Mouse (Mus musculus) heart, postnatal 0 days (tissue): ENCODE data around the gene Rbm5. TPM values are rescaled to one million over a fixed set of nuclear protein-coding genes. Genes with fewer than 3 reads are reported as not detected.

Experiments
- ATAC-seq: fragments of 200-750 bp; cut with Nextera tagmentation; 2 replicates; pipeline ENCODE4 v1.8.0; 2017; ENCODE audit warnings: low read depth, moderate number of reproducible peaks, moderate library complexity; ENCODE audit not compliant: insufficient read depth
- DNase-seq: peaks from one replicate; pipeline ENCODE4 v3.0.0-alpha.2; 2016; ENCODE audit warnings: low spot score
- H3K27ac ChIP-seq: fragments of 300-500 bp; sonication (generic); 2 replicates; pipeline ENCODE4 v1.5.1; 2014; ENCODE audit warnings: low read depth, mild to moderate bottlenecking
- H3K27me3 ChIP-seq: fragments of 300-500 bp; sonication (generic); 2 replicates; pipeline ENCODE4 v1.6.1; 2014; ENCODE audit warnings: low read length, mixed read lengths; ENCODE audit not compliant: control insufficient read depth, insufficient read depth
- H3K36me3 ChIP-seq: fragments of 300-500 bp; sonication (generic); replicated peaks from 2 replicates; pipeline ENCODE4 v1.6.1; 2014; ENCODE audit warnings: low read length, mixed read lengths; ENCODE audit not compliant: control insufficient read depth, insufficient read depth
- H3K4me1 ChIP-seq: fragments of 300-500 bp; sonication (generic); 2 replicates; pipeline ENCODE4 v1.6.1; 2014; ENCODE audit warnings: antibody characterized with exemption; ENCODE audit not compliant: control insufficient read depth, insufficient read depth
- H3K4me2 ChIP-seq: fragments of 300-500 bp; sonication (generic); 2 replicates; pipeline ENCODE4 v1.6.1; 2014; ENCODE audit warnings: low read depth, mild to moderate bottlenecking, low read length, moderate library complexity
- H3K4me3 ChIP-seq: fragments of 300-500 bp; sonication (generic); 2 replicates; pipeline ENCODE4 v1.5.1; 2014; ENCODE audit warnings: low read depth, low read length
- H3K9ac ChIP-seq: fragments of 300-500 bp; sonication (generic); replicated peaks from 2 replicates; pipeline ENCODE4 v1.6.1; 2014; ENCODE audit warnings: low read depth, low read length, mixed read lengths
- H3K9me3 ChIP-seq: fragments of 300-500 bp; sonication (generic); replicated peaks from 2 replicates; pipeline ENCODE4 v1.6.1; 2016; ENCODE audit warnings: low read length; ENCODE audit not compliant: control insufficient read depth
- CTCF ChIP-seq: IDR thresholded peaks from 2 replicates; pipeline ENCODE4 v1.5.1; 2016; ENCODE audit warnings: antibody characterized with exemption, control low read depth, low read depth
- EP300 ChIP-seq: IDR thresholded peaks from 2 replicates; pipeline ENCODE4 v1.6.1; 2016; ENCODE audit warnings: antibody characterized with exemption, low read depth
- WGBS: fragments of 180-500 bp; shearing (Covaris S2); extraction: QIAGEN DNeasy Blood & Tissue Kit; methylation state at CpG from one replicate; pipeline ENCODE4 v1.1.7; 2014; 5-methylcytosine and 5-hydroxymethylcytosine counted together
- polyA plus RNA-seq: library from polyadenylated mRNA; unstranded; fragments of >200 nt; fragmentation: Nextera tagmentation; extraction: Ambion mirVana; gene quantifications from 2 replicates; pipeline ENCODE4 v1.2.1, GENCODE M21; 2015
- total RNA-seq: library from RNA; depleted of rRNA; stranded (reverse); fragments of >200 nt; gene quantifications from 2 replicates; pipeline ENCODE4 v1.2.3, GENCODE M21; 2014; ENCODE audit warnings: low replicate concordance

The Rbm5 gene
- total and polyA plus RNA-seq, 2 experiments from 2014 or later, result 81.7 to 90.6 TPM

DNA sequence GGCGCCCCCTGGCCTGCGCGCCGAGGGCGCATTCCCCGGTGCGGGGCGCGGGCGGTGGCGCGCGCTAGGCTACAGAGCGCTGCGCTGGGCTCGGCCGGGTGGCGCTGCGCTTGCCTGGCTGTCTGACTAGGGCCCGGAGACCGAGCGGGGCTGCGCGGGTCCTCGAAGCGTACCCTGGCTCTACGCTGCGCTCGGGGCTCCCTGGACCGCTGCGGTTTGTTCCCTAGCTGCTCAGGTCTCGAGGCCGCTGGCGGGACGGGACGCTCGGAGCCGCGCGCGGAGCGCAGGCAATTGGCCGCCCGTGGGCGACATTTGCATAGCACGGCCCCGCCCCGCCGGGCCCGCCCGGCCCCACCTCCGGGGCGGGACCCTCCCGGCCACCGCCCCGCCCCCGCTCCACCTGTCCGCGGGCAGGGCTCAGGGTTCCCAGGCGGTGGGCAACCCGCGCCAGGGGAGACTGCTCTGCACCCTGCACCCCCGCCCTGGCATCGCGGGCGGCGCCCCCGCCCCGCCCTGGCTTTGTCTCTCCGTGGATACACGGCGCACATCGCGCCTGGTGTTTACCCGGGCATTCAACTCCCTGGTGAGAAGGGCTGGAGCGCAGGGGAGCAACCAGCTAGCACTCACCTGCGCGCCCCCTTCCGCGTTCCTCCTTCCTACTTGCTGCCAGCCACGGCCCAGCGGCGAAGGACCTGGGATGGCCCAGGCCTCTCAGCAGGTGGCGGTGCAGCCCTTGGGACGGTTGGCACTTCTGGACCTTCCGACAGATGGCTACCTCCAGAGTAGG, 60.9 kb downstream of the Rbm5 start, which contains the start of gene Sema3f:
Gene Sema3f, minus strand, starts transcription at position 779 of the 787 bp plus-strand sequence.
- ATAC-seq, result peak; percentile 85
- peaks cover 21% of the 10 kb centered on the region for H3K4me1 ChIP-seq
- H3K27ac ChIP-seq, result peak within 1 kb of the TSS; percentile 46
- peak within 1 kb of the TSS; percentile 61 for H3K4me3 ChIP-seq
- TF ChIP-seq EP300, result no peak
- peak; percentile 63 for TF ChIP-seq CTCF
- peak; percentile 46 for DNase-seq
- H3K36me3 ChIP-seq, result no peaks in the 10 kb centered on the region
- H3K9ac ChIP-seq, result peak within 1 kb of the TSS; percentile 53
- H3K9me3 ChIP-seq, result no peaks in the 10 kb centered on the region
- under 1% methylated on average over 77 of the region's 86 CpGs for WGBS
- H3K27me3 ChIP-seq, result peaks cover 53% of the 10 kb centered on the region
- peak within 1 kb of the TSS; percentile 91 for H3K4me2 ChIP-seq

DNA sequence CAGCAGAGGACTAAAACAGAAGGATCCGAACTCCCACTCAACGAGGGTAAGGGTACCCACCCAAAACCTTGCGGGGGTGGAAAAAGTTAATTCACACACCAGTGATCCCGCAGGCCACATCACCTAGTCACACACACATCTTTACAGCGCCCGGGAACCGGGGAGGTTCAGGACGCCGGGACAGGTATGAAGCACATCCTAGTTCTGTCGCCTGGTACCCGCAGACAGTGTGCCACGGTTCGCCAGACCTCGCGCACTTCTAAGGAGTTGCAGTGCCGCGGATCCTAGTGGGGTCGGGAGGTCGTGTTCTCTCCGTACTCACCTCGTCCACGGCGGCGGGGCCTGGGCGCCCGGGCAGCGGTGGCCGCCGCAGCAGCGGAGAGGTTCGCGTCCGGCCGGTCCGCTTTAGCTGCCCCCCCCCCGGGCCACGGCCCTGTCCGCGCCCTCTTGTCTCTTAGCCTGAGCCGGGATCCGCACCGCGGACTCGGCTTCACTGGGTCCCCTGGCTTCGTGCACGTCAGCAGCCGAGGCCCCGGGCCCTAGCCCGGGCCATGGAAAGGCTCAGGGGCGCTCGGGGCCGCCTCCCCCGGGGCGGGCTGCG, 61.6 kb downstream of the Rbm5 start:
- Histone ChIP-seq H3K4me2 (peak overlapping the region; percentile 91), H3K9me3 (no peaks in the 10 kb centered on the region), H3K9ac (peak overlapping the region; percentile 53), H3K27me3 (peaks cover 53% of the 10 kb centered on the region), H3K27ac (peak overlapping the region; percentile 46), H3K4me1 (peaks cover 16% of the 10 kb centered on the region; the same call in 1 of the 2 replicates), H3K4me3 (peak overlapping the region; percentile 61), H3K36me3 (no peaks in the 10 kb centered on the region)
- under 1% methylated on average over 43 of the region's 55 CpGs for WGBS
- TF ChIP-seq CTCF, result no peak
- TF ChIP-seq EP300, result no peak
- DNase-seq, result no peak
- ATAC-seq, result no peak

DNA sequence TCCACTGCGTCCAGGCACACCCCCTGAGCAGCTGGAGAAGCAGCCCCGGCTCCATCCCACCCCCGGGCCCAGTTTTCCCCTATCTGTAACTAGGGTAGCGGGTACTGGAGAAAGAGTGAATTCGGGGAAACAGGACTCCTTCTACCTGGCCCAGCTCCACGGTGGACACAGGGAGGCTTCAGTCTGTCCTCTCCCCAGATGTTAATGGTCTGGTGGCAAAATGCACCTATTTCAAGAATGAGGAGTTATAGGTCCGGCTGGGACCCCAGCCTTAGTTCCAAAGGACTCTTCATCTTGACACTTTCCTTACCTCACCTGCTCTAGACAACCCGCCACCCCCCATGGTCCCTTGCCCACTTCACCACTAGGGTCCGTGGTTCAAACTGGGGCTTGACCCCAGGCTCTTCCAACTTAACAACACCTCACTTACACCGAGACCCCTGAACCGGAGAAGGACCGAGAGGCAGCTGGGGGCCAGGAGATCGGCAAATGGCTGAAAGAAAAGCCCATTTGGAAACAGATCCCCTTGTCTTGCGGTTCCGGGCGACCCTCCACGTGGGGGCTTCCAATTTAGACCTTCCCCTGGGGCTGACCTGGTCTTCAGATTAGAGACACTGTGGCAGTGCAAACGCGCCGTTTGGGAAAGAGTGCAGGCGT, 62.2 kb downstream of the Rbm5 start:
- Histone ChIP-seq H3K27me3 (peaks cover 53% of the 10 kb centered on the region), H3K27ac (no peak overlapping the region), H3K36me3 (no peaks in the 10 kb centered on the region), H3K9ac (peak overlapping the region; percentile 53; the same call in 1 of the 2 replicates), H3K4me1 (peaks cover 16% of the 10 kb centered on the region; the same call in 1 of the 2 replicates), H3K4me2 (peak overlapping the region; percentile 91), H3K9me3 (no peaks in the 10 kb centered on the region), H3K4me3 (peak overlapping the region; percentile 61)
- WGBS, result 3% methylated on average over 21 of the region's 21 CpGs
- no peak for ATAC-seq
- TF ChIP-seq CTCF, result no peak
- no peak for TF ChIP-seq EP300
- DNase-seq, result no peak

DNA sequence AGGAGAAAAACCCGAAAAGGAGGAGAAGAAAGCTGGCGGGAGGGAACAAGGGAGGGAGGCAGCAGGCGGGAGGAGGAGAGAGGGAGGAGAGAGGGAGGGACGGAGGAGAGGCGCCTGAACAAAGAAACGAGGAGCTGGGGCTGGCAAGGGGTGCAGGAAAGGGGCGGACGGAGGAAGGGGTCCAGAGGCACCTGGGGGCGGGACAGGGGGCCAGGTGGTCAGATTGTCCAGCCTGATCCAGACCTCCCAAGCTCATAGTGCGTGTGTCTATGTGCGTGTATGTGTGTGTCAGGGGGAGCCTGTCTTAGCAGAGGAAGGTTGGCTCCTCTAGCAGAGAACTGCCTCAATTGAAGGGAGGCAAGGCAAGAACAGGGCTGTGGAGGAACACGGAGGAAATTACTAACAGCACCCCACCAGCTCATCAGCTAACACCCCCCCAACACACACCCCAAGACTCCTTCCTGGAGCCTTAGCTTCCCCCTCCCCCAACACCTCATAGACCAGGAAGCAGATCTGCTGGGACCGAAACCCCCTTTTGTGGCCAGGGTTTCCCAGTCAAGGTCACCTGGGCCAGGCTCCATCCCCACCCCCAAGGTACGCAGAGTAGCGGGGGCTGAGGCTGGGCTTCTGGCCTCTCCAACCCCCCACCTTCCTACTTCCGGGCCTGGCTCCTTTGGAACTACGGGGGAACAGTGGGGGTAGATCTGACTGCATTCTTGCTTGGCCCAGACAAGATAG, 62.9 kb downstream of the Rbm5 start:
- Histone ChIP-seq H3K4me2 (peak overlapping the region; percentile 91), H3K27me3 (peaks cover 50% of the 10 kb centered on the region), H3K9me3 (no peaks in the 10 kb centered on the region), H3K4me1 (peaks cover 16% of the 10 kb centered on the region; the same call in 1 of the 2 replicates), H3K27ac (no peak overlapping the region), H3K4me3 (peak overlapping the region; percentile 61), H3K9ac (0 out of 2 replicates have a peak overlapping the region, but pooled peaks have one; percentile 14), H3K36me3 (no peaks in the 10 kb centered on the region)
- 5% methylated on average over 17 of the region's 17 CpGs for WGBS
- TF ChIP-seq EP300 (no peak), CTCF (no peak)
- DNase-seq (no peak), ATAC-seq (no peak)

DNA sequence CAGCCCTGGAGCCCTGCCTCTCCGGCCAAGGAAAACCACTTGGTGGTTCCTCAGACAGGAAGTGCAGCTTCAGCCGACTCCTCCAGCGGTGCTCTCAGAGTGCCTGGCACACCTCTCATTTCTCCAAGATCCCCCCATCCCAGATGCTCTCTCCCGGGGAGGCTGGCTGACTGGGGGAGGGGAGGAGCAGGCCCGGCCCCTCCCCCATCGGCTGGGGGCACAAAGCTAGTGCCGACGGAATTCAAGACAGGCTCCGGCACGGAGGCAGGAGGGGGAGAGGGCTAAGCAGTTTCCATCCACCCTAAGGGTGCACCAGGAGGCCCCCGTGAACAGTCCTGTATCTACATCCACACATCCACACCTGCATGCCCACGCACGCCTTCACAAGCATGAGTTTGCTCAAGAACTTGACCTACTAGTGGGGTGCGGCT, 64.0 kb downstream of the Rbm5 start:
- no peak for TF ChIP-seq EP300
- no peak for DNase-seq

More for the DNA sequence above, 64.0 kb downstream of the Rbm5 start:
- Histone ChIP-seq H3K4me1 (peaks cover 16% of the 10 kb centered on the region; the same call in 1 of the 2 replicates), H3K36me3 (no peaks in the 10 kb centered on the region), H3K4me2 (peak overlapping the region; percentile 91), H3K4me3 (no peak overlapping the region), H3K9ac (no peak overlapping the region), H3K27ac (no peak overlapping the region), H3K9me3 (no peaks in the 10 kb centered on the region), H3K27me3 (peaks cover 47% of the 10 kb centered on the region)
- ATAC-seq, result no peak
- 13% methylated on average over 13 of the region's 14 CpGs for WGBS
